Mouse (Mus musculus): ENCODE measurements around the gene Pias3.
A peak's percentile ranks its signal among the peaks of the same experiment; 100 is the strongest.
"Not testable (repeated sequence)": the region's sequence is repeated elsewhere in the genome, so short reads cannot be mapped to it uniquely, and the experiment has no call there.

Pias3 gene

DNA sequence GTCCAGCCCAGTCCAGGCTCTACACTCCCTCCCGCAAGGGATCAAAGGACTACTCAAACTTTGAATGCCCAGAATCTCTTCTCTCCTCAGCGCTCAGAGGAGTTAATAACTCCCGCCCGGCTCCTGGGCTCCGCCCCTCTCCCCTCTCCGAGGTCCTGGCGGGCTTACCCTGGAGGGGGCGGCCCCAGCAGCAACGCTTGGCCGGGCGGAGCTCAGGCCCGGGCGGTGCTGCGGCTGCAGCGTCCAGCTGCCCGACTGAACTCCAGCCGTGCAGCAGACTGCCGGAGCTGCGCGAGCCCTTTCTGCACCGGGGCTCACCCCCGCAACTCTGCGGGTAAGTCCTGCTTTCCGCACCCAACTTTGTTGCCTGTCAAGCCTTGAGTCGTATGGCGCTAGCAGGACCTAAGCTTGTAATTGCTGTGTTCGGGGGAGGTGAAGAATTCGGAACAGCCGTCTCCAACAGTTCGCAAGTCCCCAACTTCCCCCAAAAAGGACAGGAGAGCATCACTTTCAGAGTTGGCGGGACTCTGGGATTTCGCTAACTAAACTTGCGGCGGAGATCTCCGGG is at the start of gene Pias3:
TSS of gene Pias3 (plus strand) at position 187 of the 568 bp plus-strand sequence.
- peak; percentile 90 for DNase-seq (ENCODE audit: low spot score)

DNA sequence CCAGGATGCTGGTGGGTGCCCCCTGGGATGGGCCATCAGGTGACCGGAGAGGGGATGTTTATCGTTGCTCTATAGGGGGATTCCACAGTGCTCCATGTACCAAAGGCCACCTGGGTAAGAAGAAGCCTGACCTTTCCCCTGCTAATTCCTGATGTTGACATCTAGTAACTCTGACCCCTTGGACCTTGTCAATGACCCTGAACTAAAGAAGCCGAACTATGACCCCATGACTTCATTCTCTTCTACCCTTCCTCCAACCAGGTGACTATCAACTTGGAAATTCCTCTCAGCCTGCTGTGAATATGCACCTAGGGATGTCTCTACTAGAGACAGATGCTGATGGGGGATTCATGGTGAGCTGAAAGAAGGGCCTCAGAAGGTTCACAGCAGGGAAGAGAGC is 48.8 kb upstream of the Pias3 start:
- no peak for DNase-seq (ENCODE audit: low spot score)

DNA sequence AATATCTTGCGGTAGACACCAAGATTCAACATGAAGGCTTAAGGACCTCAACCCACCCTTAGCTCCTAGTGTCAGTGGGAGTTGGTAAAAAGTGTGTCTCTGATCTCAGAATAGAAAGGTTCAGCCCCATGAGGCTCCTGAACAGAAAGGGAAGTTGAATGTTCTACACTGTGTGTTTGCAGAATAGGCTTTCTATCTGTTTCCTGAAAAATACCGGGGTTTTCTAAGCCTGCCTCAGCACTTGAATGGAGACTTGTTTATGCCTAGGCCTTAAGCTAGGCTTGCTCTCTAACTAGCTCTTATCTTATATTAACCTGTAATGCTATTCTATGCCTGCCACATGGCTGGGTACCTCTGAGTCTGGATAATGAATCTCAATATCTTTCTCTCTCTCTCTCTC is 35.3 kb upstream of the Pias3 start:
- DNase-seq (ENCODE audit: low spot score): no peak

DNA sequence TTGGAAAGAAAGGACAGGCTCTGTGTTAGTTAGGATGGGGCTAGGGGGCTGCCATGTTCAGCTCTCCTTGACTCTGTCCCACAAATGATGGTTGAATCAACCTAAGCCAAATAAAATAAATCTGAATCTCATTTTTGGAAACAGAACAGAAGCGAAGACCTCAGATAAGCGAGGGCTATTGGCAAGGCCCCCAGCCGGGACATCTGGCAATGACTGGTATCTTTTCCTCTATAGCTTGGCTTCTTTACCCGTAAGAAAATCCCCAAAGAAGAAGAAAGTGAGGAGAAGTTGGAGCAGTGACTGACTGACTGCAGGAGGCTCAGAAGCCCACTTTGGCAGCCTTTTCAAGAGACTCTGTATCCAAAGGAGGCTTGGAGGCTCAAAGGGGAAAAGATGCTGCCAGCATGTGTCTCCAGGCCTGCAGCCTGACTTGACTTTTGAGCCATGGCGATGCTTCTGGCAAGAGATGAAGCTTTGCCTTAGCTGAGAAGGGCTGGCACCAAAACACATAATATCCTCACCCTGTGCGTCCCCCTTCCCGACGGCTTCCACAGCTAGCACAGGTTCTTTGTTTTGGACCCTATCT is 33.4 kb upstream of the Pias3 start:
- DNase-seq (ENCODE audit: low spot score): no peak

DNA sequence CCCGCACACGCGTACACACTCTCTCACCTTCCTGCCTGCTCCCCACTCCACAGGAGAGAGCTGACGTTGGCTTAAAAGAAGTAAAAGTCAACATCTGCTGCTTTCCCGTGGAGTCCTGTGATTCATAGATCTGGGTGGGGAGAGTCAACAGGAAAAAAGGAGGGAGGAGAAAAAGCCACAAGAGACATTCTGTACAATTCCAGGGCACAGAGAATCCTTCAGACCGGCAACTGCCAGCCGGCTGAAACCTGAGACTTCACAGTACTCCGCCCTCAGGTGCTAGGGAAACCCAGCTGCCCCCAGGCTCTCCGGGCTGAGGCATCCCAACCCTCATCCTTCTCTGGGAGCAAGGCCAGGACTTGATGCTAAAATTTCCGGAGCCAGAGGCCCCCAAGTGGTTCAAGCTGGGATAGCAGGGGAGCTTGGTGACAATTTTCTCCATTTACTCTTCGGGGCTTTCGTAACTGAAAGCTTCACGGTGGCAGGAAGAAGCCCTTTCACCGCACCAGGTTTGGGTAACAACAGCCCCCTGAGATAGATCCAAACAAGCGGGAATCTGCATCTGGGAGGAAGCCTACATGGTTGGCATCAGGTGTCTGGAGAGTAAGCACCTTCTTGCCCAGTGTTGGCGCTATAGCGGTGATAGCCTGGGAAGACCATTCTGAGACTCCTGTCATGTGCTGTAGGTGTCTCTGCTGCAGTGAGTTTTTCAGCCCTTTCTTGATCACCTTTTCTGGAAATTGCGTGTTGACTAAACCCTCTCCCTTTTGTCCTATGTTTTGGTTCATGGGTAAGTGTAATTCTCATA is 32.5 kb upstream of the Pias3 start:
- peak; percentile 94 for DNase-seq (ENCODE audit: low spot score)

DNA sequence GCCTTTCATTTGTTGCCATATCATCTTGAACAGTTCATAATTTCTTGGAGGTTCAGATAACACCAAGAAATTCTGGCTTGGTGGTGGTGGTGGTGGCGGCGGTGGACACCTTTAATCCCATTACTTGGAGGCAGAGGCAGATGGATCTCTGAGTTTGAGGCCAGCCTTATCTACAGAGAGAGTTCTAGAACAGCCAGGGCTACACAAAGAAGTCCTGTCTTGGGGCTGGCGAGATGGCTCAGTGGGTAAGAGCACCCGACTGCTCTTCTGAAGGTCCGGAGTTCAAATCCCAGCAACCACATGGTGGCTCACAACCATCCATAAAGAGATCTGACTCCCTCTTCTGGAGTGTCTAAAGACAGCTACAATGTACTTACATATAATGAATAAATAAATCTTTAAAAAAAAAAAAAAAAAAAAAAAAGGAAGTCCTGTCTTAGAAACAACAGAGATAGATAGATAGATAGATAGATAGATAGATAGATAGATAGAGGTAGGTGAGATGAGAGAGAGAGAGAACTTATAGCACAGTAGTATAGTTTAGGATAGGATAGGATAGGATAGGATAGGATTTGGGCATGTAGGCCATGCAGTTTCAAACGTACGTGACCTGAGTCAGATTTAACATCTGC is 30.3 kb upstream of the Pias3 start:
- DNase-seq (ENCODE audit: low spot score): not testable (repeated sequence)

DNA sequence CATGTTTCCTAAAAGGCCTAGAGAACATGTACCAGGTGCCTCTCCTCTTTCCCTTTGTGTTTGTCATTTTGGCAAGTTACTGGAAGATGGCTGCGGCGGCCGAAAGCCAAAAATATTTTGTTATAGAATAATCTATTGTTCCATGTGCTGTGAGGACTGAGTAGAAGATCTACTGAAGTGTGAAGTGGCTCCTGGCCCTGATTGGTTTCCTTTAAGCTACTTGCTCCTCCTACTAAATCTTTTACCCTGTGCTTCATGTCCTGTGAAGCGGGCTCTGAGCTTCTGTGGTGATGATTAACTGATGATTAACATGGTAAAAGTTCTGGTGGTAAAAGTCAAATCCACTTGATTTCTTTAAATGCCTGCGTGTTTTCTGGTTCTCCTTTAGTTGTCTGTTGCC is 29.3 kb upstream of the Pias3 start:
- DNase-seq (ENCODE audit: low spot score): no peak

DNA sequence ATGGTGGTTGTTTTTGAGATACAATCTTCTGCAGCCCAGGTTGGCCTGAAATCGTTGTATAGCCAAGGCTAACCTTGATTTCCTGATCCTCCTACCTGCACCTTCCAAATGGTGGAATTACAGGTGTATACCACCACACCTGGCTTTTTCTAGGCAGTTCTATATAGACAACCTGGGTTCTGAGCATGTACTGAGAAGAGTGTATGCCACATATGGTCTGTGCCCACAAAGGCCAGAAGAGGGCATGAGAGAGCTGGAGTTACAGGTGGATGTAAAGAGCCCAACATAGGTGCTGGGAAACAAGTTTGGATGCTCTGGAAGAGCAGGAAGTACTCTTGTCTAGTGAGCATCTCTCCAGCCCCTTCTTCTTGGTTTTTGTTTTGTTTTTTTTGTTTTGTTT is 28.9 kb upstream of the Pias3 start:
- DNase-seq (ENCODE audit: low spot score): peak; percentile 39

DNA sequence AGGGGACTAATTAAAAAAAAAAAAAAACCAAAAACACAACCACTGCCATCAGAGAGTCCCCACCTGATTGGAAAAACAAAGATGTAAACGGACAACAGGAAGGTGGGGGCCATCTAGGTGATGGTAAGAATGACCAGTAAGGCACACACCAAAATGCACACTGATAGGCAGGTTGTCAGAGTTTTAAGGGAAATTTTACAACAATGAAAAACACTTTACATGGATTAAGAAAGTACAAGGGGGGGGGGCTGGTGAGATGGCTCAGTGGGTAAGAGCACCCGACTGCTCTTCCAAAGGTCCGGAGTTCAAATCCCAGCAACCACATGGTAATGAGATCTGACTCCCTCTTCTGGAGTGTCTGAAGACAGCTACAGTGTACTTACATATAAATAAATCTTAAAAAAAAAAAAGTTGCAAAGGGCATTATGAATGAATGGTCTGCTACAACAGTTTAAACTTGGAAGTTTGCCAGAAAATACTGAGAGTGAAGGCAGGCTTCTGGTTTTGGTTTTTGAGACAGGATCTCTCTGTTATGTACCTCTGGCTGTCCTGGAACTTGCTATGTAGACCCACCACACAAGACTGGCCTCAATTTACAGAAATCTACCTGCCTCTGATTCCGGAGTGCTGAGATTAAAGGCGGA is 27.6 kb upstream of the Pias3 start:
- no peak for DNase-seq (ENCODE audit: low spot score)

DNA sequence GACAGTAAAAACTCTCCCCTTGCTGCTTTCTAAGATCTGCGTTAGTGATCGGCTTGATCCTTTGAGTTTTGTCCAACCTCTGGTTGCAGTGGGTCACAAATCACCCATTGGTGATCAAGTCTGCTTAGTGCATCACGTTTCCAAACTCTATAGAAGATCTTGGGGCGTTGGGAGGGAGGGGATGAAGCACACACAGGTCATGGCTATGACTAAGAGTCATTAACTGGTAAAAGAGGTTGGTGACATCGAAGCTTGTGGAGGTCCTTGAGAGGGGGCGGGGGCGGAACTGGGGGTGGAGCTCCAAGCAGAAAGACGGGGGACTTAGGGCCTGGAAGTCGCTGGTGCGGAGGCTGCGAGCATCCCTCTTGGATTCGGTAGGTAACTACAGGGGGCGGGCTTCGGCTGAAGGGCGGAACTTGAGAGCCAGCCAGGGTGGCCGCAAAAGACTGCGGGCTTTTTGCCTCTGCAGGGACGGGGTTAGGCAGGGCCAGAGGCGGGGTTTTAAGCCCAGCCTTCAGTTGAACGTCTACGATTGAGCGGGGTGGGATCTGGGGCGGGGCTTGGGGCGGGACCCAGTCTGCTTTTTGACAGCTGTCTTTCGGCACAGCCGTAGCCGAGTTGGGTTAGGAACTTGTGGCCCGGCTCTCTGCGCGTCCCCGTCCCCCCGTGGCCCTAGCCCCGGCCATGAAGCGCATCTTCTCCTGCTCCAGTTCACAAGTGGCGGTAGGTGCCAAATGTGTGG is 26.3 kb upstream of the Pias3 start, which contains the start of gene Ankrd35:
TSS of gene Ankrd35 (plus strand) at position 405 of the 742 bp plus-strand sequence.
- DNase-seq (ENCODE audit: low spot score): peak; percentile 92

DNA sequence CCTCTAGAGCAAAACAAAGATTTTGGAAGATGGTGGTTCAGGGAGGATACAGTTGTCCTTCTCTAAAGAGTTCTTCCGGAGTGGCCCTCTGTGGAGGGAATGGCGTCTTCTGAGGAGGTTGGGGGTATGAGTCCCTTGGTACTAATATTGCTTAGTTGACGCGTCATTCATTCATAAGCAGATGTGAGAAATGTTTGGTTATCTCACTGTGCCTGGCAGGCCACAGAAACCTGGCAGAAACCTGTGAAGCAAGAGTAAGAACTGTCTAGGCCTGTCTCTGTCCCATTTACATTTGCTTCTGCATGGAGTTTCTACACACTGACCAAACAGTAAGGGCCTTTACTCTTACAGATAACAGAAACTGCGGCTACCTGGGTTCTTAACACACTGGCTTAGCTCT is 24.7 kb upstream of the Pias3 start:
- no peak for DNase-seq (ENCODE audit: low spot score)

DNA sequence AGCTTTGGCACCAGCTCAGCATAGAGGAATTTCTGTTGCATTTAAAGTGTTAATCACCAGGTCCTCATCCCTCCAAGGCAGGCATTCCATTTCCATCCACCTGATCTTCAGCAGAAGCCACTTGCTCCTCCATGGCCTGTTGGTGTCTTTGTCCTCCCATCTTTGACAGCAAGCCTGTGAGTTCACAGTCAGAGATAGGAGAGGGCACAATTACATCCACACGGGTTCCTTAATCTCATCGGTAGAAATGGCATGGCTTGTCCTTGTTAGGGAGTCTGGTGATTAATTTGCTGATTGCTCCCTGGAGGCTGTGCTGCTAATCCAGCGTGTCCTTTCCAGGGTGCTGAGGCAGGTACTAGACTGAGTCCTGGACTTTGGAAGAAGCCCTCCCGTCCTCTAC is 22.7 kb upstream of the Pias3 start:
- DNase-seq (ENCODE audit: low spot score): no peak

DNA sequence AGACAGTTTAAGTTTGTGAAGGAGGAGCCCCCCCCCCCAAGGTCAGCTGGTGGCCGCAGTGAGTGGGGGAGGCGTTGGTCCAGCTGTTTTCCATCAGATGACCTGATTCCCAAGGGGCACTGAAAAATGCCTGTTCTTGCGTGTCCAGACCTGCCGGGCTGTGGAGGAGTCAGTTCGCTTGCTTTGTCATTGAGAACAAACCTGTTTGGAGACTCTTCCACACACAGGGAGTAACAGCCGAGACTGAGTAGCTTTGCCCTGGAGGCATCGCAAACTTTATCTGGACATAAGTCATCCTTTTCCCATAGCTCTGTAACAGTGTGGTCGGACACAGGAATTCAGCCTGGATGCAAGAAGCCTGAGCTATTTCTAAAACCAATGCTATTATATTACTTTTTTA is 21.7 kb upstream of the Pias3 start:
- DNase-seq (ENCODE audit: low spot score): peak; percentile 57

DNA sequence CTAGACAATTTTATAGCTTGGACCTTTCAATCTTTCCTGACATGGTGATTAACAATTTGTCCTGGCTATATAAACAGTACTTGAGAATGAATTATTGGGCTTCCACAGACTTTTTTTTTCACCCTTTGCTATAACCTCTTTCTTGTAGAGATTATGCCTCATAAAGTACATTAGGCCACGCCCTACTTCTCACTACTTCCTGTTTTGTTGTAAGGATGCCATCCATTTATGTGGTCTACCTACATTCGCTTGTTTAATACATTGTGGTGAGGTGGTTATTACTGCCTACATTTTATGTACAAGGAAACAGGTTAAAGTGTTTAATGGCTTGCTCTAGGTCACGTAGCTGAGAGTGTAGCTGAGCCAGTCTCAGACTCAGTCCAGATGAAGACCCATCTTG is 21.0 kb upstream of the Pias3 start:
- DNase-seq (ENCODE audit: low spot score): no peak

DNA sequence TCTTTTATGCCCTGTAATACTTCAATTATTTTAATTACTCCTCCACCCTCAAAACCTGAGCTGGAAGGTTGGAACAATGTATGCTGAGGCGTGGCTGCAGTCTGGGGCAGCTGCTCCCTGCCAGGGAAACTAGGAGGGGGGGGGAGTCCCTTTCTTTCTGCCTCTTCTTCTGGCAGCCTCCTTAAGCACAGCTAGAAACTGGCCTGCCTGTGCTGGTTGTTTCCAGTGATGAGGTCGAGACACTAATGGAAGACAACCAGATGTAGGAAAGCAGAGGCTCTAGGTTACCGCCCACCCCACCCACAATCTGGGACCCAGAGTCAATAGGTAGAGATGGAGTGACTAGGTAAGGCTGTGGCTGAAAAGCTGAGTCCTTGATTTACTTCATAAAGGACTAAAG is 20.5 kb upstream of the Pias3 start:
- DNase-seq (ENCODE audit: low spot score): no peak

DNA sequence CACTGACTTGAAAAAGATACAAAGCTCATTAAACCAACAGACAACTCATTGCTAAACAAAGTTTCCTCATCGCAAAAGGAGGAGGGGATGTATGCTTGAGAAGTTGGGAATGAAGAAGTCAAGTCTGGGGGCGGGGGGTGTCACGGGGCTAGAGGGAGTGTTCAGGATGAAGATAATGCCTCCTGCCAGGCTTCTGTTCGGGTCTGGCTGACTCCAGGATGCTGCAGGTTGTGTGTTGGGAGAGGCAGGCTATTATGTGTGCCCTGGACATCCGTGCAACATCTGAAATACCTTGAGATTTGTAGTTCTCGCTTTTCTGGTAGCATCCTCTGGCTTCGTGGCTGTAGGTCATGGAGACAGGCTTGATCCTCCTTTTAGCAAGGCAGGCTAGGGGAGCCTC is 17.7 kb upstream of the Pias3 start:
- DNase-seq (ENCODE audit: low spot score): no peak

DNA sequence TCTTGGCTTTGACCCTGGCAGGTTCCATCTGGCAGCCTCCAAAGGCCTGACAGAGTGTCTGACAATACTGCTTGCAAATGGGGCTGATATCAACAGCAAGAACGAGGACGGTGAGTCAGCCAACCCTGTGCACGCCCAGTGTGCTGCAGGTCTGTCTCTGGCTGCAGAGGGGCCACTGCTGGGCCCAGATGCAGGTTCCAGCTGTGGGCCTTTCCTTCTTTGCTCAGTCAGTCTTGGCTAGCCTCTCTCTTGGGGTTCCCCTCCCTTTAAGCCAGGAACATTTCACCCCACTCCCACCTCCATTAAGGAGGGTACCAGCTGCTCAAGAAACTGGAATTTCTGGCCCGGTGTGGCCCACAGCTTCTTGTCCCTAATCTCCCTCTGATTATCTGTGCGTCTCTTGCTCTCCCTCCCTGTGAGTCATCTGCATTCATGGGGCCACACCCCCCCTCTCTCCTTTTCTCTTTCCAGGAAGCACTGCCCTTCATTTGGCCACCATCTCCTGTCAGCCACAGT is 17.0 kb upstream of the Pias3 start:
- no peak for DNase-seq (ENCODE audit: low spot score)

DNA sequence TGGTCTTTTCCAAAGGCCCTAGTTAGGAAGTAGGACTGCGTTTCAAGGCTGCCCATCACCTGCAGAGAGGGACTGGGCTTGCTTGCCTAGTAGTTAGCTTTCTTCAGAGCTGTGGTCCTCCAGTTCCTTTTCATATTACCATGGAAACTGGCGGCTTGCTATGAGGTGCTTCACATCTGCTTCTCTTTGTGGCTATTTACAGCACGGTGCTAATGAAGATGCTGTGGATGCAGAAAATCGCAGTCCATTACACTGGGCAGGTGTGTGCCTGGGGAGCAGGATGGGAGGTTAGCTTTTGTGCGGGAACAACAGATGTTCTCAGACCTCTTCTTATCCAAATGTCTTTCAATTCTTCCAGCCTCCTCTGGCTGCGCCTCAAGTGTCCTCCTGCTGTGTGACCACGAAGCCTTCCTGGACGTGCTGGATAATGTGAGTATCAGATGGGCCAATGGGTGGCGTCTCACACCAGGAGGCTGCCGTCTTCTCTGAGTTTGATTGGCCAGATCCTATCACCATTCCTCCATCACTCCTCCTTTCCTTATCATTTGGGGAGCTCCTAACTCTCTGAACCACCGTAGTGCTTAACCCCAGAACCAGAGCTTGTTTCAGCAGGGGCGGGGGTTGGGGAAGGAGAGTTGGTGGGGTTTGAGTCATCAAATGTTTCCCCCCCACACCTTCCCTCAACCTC is 15.8 kb upstream of the Pias3 start:
- DNase-seq (ENCODE audit: low spot score): no peak

DNA sequence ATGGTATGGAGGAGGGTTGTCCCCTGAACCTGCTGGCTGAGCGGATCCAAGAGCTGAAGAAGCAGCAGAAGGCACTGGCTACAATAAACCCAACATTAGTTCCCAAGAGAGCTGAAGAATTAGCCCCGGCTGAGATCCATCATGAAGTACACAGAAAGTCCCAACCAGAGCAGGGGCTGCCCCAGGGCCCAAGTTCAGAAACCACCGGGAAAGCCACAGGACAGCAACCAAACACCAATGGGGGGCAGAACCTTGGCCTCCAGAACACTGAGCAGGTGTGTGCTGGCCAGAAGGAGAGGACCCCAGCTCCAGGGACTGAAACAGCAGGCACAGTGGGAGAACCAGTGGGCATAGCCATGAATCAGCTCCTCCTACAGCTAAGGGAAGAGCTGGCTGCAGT is 12.7 kb upstream of the Pias3 start:
- DNase-seq (ENCODE audit: low spot score): no peak

DNA sequence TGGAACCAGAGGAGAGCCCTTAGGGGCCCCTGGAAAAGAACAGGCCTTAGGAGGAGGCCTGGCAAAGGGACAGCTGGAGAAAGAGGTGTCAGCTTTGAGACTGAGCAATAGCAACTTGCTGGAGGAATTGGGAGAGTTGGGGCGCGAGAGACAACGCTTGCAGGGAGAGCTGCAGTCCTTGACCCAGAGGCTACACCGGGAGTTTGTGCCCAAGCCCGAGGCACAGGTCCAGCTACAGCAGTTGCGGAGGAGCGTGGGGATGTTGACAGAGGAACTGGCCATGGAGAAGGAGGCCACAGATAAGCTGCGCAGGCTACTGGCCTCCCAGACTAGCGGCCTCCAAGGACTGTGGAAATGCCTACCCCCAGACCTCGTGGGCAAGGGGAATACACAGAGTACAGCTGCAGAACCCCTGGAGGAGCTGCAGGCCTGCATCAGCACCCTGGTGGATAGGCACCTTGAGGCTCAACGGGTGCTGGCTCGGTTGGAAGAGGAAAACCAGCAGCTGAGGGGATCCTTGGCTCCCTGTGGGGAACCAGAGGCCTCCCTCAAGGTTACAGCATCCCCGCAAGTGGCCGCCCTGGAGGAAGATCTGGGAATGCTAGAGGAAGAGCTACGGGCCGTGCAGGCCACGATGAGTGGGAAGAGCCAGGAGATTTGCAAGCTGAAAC is 11.9 kb upstream of the Pias3 start:
- no peak for DNase-seq (ENCODE audit: low spot score)

DNA sequence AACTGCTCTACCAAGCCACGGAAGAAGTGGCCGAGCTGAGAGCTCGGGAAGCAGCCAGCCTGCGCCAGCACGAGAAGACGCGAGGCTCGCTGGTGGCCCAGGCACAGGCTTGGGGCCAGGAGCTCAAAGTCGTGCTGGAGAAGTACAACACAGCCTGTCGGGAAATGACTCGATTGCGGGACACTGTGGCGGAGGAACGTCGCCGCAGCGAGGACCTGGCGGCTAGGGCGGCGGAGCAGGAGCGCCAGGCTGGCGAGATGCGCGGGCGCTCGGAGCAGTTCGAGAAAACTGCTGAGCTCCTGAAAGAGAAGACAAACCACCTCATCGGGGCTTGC is 11.4 kb upstream of the Pias3 start:
- DNase-seq (ENCODE audit: low spot score): no peak

Measured in embryo, embryonic 10.5 days (tissue).